Mouse (Mus musculus): ENCODE data around the gene Gm28372. TPM values are rescaled to one million over a fixed set of nuclear protein-coding genes. Genes with fewer than 3 reads are reported as not detected.

The Gm28372 gene
- total RNA-seq, 2 experiments from 2014 or later, result not detected

GRCm38 (mm10) chr2:130406178-130406577 is 1.1 kb downstream of the Gm28372 start, which contains the start of gene Tmem239:
Tmem239 (plus strand) TSS chr2:130406478.
- intact Hi-C loops (cut with DNase I; ENCODE audit: low total_unique reads), result no loop called here
- no peak for DNase-seq

GRCm38 (mm10) chr2:130408194-130408593 is 3.2 kb downstream of the Gm28372 start:
- no peak for DNase-seq
- intact Hi-C loops (cut with DNase I; ENCODE audit: low total_unique reads), result no loop called here

GRCm38 (mm10) chr2:130411558-130412495 is 6.8 kb downstream of the Gm28372 start:
- DNase-seq, result peak; percentile 89
- intact Hi-C loops (cut with DNase I; ENCODE audit: low total_unique reads), result loop anchor here (5.0 kb wide), 1 partner anchor 120 kb away; no protein-coding TSS in a partner anchor

- intact Hi-C loops (cut with DNase I; ENCODE audit: low total_unique reads), result loop anchor here (5.0 kb wide), 1 partner anchor 120 kb away; no protein-coding TSS in a partner anchor
- DNase-seq, result no peak
These were observed 7.7 kb downstream of the Gm28372 start for GRCm38 (mm10) chr2:130412775-130413174.

- no peak for DNase-seq
- intact Hi-C loops (cut with DNase I; ENCODE audit: low total_unique reads), result loop anchor here (5.0 kb wide), 1 partner anchor 122 kb away; no protein-coding TSS in a partner anchor
These were observed 9.2 kb downstream of the Gm28372 start for GRCm38 (mm10) chr2:130414094-130414856.

- intact Hi-C loops (cut with DNase I; ENCODE audit: low total_unique reads), result no loop called here
- DNase-seq, result no peak
These were observed 17.0 kb downstream of the Gm28372 start for GRCm38 (mm10) chr2:130421781-130422620.

GRCm38 (mm10) chr2:130423397-130424125 is 18.5 kb downstream of the Gm28372 start:
- intact Hi-C loops (cut with DNase I; ENCODE audit: low total_unique reads), result no loop called here
- DNase-seq, result peak; percentile 78

GRCm38 (mm10) chr2:130424126-130424853 is 19.3 kb downstream of the Gm28372 start, which contains the start of the genes Vps16 and Pced1a:
Vps16 (plus strand) TSS chr2:130424339.
Pced1a (minus strand) TSS chr2:130424701.
- intact Hi-C loops (cut with DNase I; ENCODE audit: low total_unique reads), result no loop called here
- peak; percentile 94 for DNase-seq

- intact Hi-C loops (cut with DNase I; ENCODE audit: low total_unique reads), result no loop called here
- DNase-seq, result no peak
These were observed 20.1 kb downstream of the Gm28372 start for GRCm38 (mm10) chr2:130425112-130425511.

- intact Hi-C loops (cut with DNase I; ENCODE audit: low total_unique reads), result no loop called here
- no peak for DNase-seq
These were observed 24.8 kb downstream of the Gm28372 start for GRCm38 (mm10) chr2:130429851-130430250.

GRCm38 (mm10) chr2:130430484-130430883 is 25.4 kb downstream of the Gm28372 start:
- DNase-seq, result no peak
- intact Hi-C loops (cut with DNase I; ENCODE audit: low total_unique reads), result no loop called here

- intact Hi-C loops (cut with DNase I; ENCODE audit: low total_unique reads), result no loop called here
- no peak for DNase-seq
These were observed 27.1 kb downstream of the Gm28372 start for GRCm38 (mm10) chr2:130432157-130432556.

- intact Hi-C loops (cut with DNase I; ENCODE audit: low total_unique reads), result no loop called here
- no peak for DNase-seq
These were observed 28.1 kb downstream of the Gm28372 start for GRCm38 (mm10) chr2:130433152-130433551.

- no peak for DNase-seq
- intact Hi-C loops (cut with DNase I; ENCODE audit: low total_unique reads), result no loop called here
These were observed 31.7 kb downstream of the Gm28372 start for GRCm38 (mm10) chr2:130436769-130437168.

- DNase-seq, result no peak
- intact Hi-C loops (cut with DNase I; ENCODE audit: low total_unique reads), result no loop called here
These were observed 33.8 kb downstream of the Gm28372 start for GRCm38 (mm10) chr2:130438861-130439260.

- intact Hi-C loops (cut with DNase I; ENCODE audit: low total_unique reads), result no loop called here
These were observed 34.9 kb downstream of the Gm28372 start for GRCm38 (mm10) chr2:130439840-130440480.

GRCm38 (mm10) chr2:130442162-130442561 is 37.1 kb downstream of the Gm28372 start:
- DNase-seq, result no peak
- intact Hi-C loops (cut with DNase I; ENCODE audit: low total_unique reads), result no loop called here

More at GRCm38 (mm10) chr2:130439840-130440480, 34.9 kb downstream of the Gm28372 start:
- no peak for DNase-seq

Data from gastrocnemius, postnatal 14 days (tissue).